Mouse (Mus musculus): ENCODE measurements around the gene Olfr1394.

- TF ChIP-seq CTCF (conservative IDR thresholded peaks at IDR 0.05; ENCODE audit: insufficient read depth, insufficient read length, low read depth, low read length): no peak
- TF ChIP-seq POLR2A (IDR thresholded peaks at IDR 0.05; ENCODE audit: low read depth, low read length): no peak
Observed at GRCm38 (mm10) chr11:49207495-49207894, 53.3 kb downstream of the Olfr1394 start.
